Mouse (Mus musculus): ENCODE data around the gene Pappa. TPM values are rescaled to one million over a fixed set of nuclear protein-coding genes. Genes with fewer than 3 reads are reported as not detected.

Gene Pappa
- polyA plus RNA-seq (2012): not detected in 2 replicates

DNA sequence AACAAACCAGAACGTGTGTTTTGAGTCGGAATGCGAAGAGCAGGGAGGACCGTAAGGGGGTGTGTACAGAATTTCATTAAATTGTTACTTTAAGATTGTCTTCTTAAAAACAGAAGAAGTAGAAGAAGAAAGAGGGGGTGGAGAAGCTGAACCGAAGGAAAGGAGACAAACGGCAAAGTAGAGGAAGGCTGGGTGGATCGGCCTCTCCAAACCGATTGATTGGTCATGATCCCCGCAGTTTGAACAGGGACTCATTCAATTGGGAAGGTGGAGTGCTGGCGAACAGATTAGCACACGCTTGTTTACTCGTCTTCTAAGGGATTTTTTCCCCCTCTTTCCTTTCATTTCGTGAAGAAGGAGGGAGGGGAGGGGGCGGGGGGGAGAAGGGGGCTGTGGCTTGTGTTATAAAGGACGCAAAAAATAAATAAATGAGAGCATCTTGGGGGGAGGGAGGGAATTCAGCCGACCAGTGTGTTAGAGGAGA lies at the start of gene Pappa:
TSS of gene Pappa (plus strand) at position 434 of the 484 bp plus-strand sequence.
- TF ChIP-seq GATA1 (IDR thresholded peaks at IDR 0.05; ENCODE audit: low read length): no peak

DNA sequence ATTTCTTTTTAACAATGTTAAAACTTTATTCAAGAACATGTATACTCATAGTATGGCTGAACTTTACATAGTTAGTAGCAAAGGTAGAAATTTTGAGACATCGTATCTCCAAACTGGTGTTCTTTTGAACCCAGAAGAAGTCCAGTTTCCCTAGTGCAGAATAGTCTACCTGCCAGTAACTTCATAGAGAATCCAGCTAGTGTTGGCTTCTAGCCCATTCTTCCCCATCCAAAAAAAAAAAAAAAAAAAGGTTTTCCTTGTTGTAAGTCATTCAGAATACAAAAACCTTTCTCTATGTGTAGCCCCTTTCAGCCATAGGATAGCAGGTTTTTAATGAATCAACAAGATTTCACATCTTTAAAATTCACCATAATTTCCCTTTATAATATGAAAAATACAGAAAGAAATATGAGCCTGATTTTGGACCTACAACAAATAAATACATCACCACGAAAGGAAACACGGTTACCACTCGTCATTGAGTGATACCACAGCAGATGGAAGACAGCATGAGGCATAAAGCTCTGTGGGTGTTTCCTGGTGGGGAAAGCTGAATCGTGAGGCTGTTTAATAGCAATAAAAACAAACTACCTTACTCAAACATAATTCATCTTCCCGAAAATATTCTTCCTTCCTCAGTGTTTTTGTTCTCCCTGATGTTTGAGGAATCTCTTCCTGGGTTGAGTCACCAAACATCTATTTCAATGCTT lies 45.9 kb upstream of the Pappa start:
- no peak for TF ChIP-seq GATA1 (IDR thresholded peaks at IDR 0.05; ENCODE audit: low read length)

DNA sequence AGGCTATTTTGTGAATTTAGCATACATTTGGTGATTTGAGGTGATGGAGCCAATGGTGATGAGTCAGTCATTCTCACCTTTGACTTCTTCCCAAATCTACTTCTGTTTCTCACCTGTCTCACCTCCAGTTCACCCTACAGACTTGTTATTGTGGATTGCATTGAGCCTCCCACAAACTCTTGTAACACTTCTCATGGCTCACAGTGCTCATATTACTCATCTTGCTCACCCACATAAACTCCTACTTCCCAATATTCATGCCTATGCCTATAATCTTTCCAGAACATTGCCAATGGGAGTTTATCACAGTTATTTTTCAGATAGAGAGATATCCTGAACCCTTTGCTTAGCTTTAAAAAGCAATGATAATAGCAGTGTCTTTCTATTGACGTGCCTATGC lies 37.1 kb upstream of the Pappa start:
- TF ChIP-seq GATA1 (IDR thresholded peaks at IDR 0.05; ENCODE audit: low read length): no peak

DNA sequence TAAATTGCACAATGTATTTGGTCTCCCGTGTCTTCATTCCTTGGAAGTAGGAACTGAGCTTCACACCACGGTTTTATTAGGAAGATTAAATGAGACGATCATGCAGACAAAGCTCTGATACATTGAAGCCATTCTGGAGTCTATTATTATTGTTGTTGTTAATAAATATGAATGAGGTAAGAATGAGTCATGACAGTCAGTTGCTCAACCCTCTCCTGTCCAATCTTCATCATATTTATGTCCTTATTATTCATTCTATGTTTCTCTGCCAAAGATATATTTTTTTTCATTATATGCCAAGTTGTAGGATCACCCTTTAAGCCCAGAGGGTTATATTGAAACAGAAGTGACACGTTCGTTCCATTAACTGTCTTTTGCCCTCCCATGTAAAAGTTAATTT lies 36.4 kb upstream of the Pappa start:
- TF ChIP-seq GATA1 (IDR thresholded peaks at IDR 0.05; ENCODE audit: low read length): no peak

DNA sequence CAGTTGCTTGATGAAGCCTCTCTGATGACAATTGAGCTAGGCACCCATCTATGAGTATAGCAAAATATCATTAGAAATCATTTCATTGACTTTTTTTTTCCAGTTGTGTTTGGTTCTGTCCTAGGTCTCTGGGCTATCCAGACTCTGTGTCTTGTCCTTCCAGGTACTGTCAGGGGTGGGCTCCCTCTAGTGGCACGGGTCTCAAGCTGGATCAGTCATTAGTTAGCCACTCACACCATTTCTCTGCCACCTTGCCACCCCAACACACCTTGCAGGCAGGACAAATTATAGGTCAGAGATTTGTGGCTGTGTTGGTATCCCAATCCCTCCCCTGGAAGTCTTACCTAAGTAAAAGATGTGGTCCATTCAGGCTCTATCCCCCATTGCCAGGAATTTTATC lies 31.8 kb upstream of the Pappa start:
- TF ChIP-seq GATA1 (IDR thresholded peaks at IDR 0.05; ENCODE audit: low read length): no peak

DNA sequence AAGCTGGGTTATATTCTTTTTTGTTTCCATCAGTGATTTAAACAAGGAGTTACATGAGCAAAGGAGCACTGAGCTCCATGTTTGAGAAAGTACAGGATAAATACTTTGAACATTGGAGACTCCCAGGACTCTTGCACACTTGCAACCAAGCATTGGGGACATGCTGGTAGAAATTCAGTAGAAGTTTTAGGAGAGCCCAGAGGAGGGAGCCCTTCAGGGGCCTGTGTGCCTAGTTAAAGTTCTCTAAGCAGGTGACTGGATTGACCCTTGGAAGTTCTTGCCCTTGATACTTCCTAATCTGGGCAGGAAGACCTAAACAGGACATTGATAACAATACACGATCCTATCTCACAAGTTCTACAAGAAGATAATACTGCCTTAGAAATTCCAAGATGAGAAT lies 3.6 kb upstream of the Pappa start:
- TF ChIP-seq GATA1 (IDR thresholded peaks at IDR 0.05; ENCODE audit: low read length): no peak

DNA sequence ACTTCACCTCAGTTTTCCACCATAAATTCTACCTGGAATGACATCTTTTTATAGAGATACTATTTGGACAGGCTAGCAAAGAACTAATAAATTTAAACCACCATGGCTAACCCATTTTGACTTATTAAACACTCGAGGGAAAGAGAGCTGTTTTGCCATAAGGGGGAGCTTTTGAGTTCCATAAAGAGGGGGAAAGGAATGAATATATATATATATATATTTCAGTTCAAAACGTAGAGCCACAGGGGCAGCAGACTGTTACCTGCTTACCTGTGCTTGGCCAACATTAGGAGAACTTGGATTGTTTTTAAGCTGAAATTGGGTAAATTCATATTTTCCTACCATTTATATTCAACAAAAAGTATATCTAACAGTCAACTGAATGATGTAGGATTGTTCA lies 1.1 kb upstream of the Pappa start:
- TF ChIP-seq GATA1 (IDR thresholded peaks at IDR 0.05; ENCODE audit: low read length): no peak

DNA sequence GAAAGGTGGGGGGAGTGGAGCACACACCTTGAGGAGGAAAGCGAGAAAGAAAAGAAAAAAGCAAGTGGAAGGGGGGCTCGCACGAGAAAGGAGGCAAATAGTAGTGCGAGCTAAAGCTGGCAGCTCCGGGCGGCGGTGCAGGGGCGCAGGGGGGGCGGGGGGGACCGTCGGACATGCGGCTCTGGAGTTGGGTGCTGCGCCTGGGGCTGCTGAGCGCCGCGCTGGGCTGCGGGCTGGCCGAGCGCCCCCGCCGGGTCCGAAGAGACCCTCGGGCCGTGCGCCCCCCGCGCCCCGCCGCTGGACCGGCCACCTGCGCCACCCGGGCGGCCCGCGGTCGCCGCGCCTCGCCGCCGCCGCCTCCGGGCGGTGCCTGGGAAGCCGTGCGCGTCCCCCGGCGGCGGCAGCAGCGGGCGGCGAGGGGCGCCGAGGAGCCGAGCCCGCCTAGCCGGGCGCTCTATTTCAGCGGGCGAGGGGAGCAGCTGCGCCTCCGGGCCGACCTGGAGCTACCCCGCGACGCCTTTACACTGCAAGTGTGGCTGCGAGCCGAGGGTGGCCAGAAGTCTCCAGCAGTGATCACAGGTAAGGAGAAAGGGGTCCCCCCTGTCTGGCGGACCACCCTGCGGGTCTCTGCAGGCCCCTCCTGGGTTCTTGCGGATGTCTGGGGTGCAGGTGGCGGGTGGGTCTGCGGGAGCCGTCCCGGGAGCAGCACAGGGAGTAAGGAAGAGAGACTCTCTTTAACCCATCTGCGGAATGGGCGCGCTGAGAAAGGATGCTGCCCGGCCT lies 586 bp downstream of the Pappa start:
- no peak for TF ChIP-seq GATA1 (IDR thresholded peaks at IDR 0.05; ENCODE audit: low read length)

DNA sequence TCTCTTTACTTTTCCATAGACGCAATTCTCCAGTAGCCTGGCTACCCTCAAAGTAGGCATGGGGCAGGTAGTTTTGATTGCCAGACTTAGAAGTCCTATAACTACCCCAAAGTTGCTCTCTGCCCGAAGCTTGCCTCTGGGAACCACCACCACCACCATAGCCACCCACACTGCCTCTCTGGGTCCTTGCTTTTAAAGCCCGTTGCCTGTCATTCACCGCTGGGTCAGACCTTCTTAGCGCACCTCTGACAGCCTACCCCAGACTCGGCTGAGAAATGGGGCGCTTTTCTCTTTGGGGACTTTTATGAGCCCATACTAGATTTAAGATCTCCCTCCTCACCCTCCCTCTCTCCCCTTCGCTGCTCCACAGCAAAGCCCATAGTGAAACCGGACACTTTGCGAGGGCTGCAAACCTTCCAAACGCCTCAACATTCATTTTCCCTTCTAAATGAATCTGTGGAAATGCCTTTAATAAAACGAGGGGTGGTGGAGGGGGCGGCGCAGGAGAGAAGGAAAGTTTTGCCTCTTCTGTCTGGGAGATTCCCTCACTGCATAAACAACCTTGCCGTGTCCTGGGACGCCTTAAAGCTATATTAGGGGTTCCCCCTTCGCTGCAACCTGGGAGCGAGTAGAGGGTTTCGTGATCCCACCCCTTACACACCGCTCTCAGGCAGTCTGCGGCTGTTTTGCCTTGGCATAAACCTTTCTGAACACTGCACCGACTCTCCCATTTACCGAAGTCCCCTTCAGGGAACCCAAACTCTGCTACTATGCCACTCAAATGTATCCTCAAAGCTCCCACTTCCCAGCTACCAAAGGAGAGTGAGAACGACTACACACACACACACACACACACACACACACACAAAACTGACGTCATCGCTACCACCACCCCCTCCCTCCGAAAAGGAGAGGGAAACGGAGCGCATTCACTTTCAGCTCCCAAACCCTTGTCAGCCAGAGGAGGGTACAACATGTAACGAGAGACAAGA lies 1.7 kb downstream of the Pappa start:
- TF ChIP-seq GATA1 (IDR thresholded peaks at IDR 0.05; ENCODE audit: low read length): no peak

DNA sequence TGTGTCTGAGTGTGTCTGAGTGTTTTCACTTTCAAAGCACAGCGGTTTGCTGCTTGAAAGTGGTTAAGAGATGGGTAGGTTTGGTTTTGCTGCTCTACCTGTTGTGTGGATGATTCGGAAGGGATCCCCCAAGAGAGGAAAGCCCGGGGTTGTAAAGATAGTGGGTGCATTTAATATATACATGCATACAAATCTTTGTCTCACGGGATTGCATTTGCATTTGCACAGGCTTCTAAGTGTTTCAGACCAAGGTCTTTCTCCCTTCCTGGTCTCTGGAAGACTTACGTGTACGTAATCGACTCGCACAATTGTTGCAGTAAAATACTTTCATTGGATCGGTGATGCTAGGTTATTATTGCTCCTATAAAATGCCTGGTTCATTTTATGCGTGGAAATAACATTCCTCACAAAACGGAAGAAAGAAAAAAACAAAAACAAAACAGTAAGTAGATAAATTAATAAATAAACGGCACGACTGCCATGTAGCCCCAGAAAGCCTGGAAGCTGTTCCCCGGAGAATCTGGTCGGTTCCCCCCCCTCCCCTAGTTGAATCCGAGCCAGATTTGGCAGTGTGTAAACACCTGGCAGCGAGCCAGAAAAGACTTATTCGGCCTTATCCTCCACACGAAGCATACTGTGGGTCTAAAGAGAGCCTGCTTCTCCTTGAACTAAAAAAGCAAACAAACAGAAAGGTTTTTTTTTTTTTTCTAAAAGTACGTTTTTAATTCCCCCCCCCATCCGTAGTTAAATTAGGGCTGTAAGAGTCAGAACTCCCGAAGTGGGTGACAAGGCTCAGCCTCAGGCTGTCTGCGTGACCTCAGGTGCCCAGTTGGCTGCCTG lies 2.7 kb downstream of the Pappa start:
- no peak for TF ChIP-seq GATA1 (IDR thresholded peaks at IDR 0.05; ENCODE audit: low read length)

DNA sequence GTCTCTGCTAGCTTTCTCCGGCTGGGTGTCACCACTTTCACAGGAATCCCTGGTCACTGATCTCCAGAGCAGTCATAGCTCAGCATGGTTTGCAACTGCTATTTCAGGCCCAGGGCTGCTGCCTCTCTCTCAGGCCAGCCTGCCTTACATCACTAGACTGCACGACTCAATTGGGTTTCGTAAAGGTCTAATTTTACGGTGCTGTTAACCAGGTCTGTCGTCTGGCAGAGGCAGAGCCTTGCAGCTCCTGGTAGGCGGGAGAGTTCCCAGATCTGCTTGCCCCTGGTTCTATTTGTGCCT lies 3.3 kb downstream of the Pappa start:
- no peak for TF ChIP-seq GATA1 (IDR thresholded peaks at IDR 0.05; ENCODE audit: low read length)

DNA sequence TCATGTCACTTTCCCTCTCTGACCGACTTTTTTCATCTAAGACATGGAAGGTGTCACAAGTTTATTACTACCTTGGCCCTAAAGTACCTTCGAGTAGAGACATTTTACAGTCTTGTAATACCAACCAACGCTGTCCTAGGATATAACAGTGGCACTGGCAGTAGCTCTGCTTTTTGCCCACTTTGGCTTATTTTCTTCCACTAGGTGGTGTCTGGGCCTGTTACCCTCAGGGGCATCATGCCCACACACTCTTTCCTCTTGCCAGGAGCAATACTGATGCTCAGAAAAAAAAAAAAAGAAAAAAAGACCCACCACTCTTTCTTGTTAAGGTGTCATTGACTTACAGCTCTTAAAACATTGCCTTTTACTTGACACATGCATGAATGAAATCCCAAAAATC lies 8.7 kb downstream of the Pappa start:
- no peak for TF ChIP-seq GATA1 (IDR thresholded peaks at IDR 0.05; ENCODE audit: low read length)

DNA sequence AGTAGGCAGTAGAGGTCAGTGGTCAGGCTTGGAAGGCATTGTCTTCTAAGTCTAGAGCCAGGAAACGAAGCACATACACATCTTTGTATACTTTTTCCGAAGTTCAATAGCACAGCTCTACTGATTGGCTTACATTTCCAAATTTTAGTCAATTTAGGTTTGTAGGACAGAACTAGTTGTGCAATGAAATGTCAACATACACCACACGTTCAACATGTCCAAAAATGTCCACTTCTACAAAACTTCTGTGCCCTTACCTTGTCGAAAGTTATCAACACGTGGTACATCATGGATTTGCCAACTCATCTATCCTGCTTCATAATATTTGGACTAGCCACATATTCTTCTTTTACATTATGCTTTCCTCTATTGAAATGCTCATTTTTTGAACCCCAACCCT lies 10.4 kb downstream of the Pappa start:
- no peak for TF ChIP-seq GATA1 (IDR thresholded peaks at IDR 0.05; ENCODE audit: low read length)

DNA sequence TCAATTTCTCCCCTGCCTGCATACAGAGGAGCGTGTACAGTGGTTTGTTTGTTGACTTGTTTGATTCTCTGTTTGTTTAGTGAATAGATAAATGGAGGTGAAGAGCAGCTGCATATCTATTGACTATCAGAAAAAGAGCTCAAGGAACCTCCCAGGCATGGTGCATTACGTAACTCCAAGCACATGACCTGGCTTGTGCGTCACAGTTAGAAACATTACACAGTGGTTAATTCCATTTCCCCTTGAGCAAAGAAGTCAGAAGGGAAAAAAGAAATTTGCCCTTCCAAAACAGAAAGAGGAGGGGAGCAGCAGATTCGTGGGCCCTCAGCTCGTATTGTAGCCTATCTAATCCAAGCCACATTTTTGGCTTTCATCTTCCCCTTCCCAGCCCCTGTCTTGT lies 11.1 kb downstream of the Pappa start:
- TF ChIP-seq GATA1 (IDR thresholded peaks at IDR 0.05; ENCODE audit: low read length): no peak

DNA sequence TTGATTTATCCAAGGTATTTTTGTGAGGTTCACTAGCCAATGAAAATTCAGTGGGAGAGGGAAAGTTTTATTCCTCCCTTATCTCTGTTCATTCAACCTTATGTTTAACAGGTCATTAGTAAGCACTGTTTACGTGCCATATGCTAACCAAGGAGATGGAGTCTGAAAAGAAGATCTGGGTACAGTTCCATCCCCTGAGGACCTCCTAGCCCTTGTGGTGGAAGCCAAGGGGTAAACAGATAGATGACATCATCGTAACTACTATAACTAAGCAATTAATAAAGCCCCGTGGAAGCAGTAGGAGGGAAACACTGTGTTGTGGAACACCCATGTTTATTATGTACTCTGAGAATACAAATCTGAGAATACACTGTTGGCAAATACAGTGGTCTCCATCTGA lies 12.6 kb downstream of the Pappa start:
- TF ChIP-seq GATA1 (IDR thresholded peaks at IDR 0.05; ENCODE audit: low read length): no peak

Data from G1E-ER4 (cell line).